Mouse (Mus musculus) ES-E14 (cell line): ENCODE results near the gene Tpm3. TPM values are rescaled to one million over a fixed set of nuclear protein-coding genes. Genes with fewer than 3 reads are reported as not detected.

Experiments used
- DNase-seq: peaks from one replicate; pipeline ENCODE4 v3.0.0-alpha.2; 2013; ENCODE audit warnings: low read depth, low spot score
- H3K27ac ChIP-seq: 2 replicates; pipeline ENCODE4 v1.5.1; 2012; ENCODE audit warnings: low read depth, mild to moderate bottlenecking, low read length, moderate library complexity, mixed read lengths; ENCODE audit not compliant: poor library complexity, insufficient read depth, severe bottlenecking
- H3K36me3 ChIP-seq: 2 replicates; pipeline ENCODE4 v1.6.1; 2012; ENCODE audit warnings: mild to moderate bottlenecking, low read length, moderate library complexity, mixed read lengths; ENCODE audit not compliant: control insufficient read depth, poor library complexity, insufficient read depth, severe bottlenecking
- H3K4me1 ChIP-seq, 2 experiments: fragments of 150-350 bp in 1 of 2; sonication (generic) in 1 of 2; 2 replicates each; pipeline ENCODE4 v1.6.1; 2012; ENCODE audit warnings: low read length in 2 of 2, mild to moderate bottlenecking in 1 of 2, mixed read lengths in 1 of 2; ENCODE audit not compliant: control insufficient read depth in 2 of 2, insufficient read depth in 2 of 2, poor library complexity in 1 of 2
- H3K4me3 ChIP-seq, 2 experiments: fragments of 150-350 bp in 1 of 2; sonication (generic) in 1 of 2; 2 replicates each; pipeline ENCODE4 v1.5.1; 2012; ENCODE audit warnings: low read length in 2 of 2, low read depth in 1 of 2, mild to moderate bottlenecking in 1 of 2, mixed read lengths in 1 of 2; ENCODE audit not compliant: insufficient read depth in 1 of 2, poor library complexity in 1 of 2, severe bottlenecking in 1 of 2
- H3K9ac ChIP-seq: 2 replicates; pipeline ENCODE4 v1.6.1; 2012; ENCODE audit warnings: low read depth, mild to moderate bottlenecking, low read length, mixed read lengths; ENCODE audit not compliant: poor library complexity, insufficient read depth, severe bottlenecking
- H3K9me3 ChIP-seq: fragments of 150-350 bp; sonication (generic); 2 replicates; pipeline ENCODE4 v1.6.1; 2012; ENCODE audit warnings: low read depth, mild to moderate bottlenecking, low read length; ENCODE audit not compliant: control insufficient read depth, insufficient read depth
- CHD2 ChIP-seq: IDR thresholded peaks from 2 replicates; pipeline ENCODE4 v1.6.1; 2014; ENCODE audit warnings: mild to moderate bottlenecking, low read depth, low read length, inconsistent platforms
- HCFC1 ChIP-seq: IDR thresholded peaks from 2 replicates; pipeline ENCODE4 v1.6.1; 2012; ENCODE audit warnings: low read length, inconsistent platforms, borderline replicate concordance; ENCODE audit not compliant: insufficient read depth
- MAFK ChIP-seq: IDR thresholded peaks from 2 replicates; pipeline ENCODE4 v1.6.1; 2014; ENCODE audit warnings: mild to moderate bottlenecking, low read depth, low read length, inconsistent platforms; ENCODE audit not compliant: insufficient read depth
- ZC3H11A ChIP-seq: IDR thresholded peaks from 2 replicates; pipeline ENCODE4 v1.6.1; 2012; ENCODE audit warnings: low read depth, mild to moderate bottlenecking, inconsistent platforms, low read length, borderline replicate concordance
- ZNF384 ChIP-seq: IDR thresholded peaks from 2 replicates; pipeline ENCODE4 v1.6.1; 2012; ENCODE audit warnings: low read depth, low read length, inconsistent platforms
- in situ Hi-C, 2 experiments: fragments of 600-800 bp; cut with MboI; formaldehyde crosslinking; loops; one replicate each; pipeline ENCODE4 v1.15.1; 2025; ENCODE audit warnings: low sequenced_read_pairs in 2 of 2, inconsistent platforms in 1 of 2; ENCODE audit not compliant: unreplicated experiment in 2 of 2
- total RNA-seq: library from RNA; depleted of rRNA; stranded (reverse); fragments of 300-350 nt; gene quantifications from 2 replicates; pipeline ENCODE4 v1.2.3, GENCODE M21; 2012

Tpm3 gene
- total RNA-seq, 1 experiment: 287 TPM

GRCm38 (mm10) chr3:90084790-90085189 is 12.3 kb downstream of the Tpm3 start:
- TF ChIP-seq ZC3H11A (no peak), ZNF384 (no peak), CHD2 (no peak), MAFK (no peak), HCFC1 (no peak)
- 0 out of 2 replicates have a peak overlapping the region, but pooled peaks have one; percentile 39 for H3K9ac ChIP-seq
- peaks cover 11 to 23% of the 10 kb centered on the region in 2 experiments; a peak in 2 of 4 replicates for H3K4me1 ChIP-seq
- no peak for DNase-seq
- H3K27ac ChIP-seq: no peak overlapping the region
- no peak overlapping the region for H3K4me3 ChIP-seq
- H3K9me3 ChIP-seq: no peaks in the 10 kb centered on the region
- peaks cover 36% of the 10 kb centered on the region for H3K36me3 ChIP-seq
- in situ Hi-C loops: no loop called here

- Histone ChIP-seq H3K4me1 (peaks cover 13 to 25% of the 10 kb centered on the region in 2 experiments; a peak in 3 of 4 replicates), H3K27ac (no peak overlapping the region), H3K4me3 (no peak overlapping the region), H3K9ac (no peak overlapping the region), H3K36me3 (peaks cover 40% of the 10 kb centered on the region), H3K9me3 (no peaks in the 10 kb centered on the region)
- in situ Hi-C loops: no loop called here
- no peak for DNase-seq
- TF ChIP-seq CHD2 (no peak), HCFC1 (no peak), ZNF384 (no peak), ZC3H11A (no peak), MAFK (no peak)
Observed at GRCm38 (mm10) chr3:90085281-90085680, 12.8 kb downstream of the Tpm3 start.

GRCm38 (mm10) chr3:90086068-90086467 is 13.6 kb downstream of the Tpm3 start:
- H3K9me3 ChIP-seq: no peaks in the 10 kb centered on the region
- no peak overlapping the region for H3K9ac ChIP-seq
- H3K27ac ChIP-seq: no peak overlapping the region
- no peak for DNase-seq
- H3K4me3 ChIP-seq: no peak overlapping the region
- no peak for TF ChIP-seq MAFK
- no peak for TF ChIP-seq ZC3H11A
- TF ChIP-seq ZNF384: no peak
- TF ChIP-seq CHD2: no peak
- TF ChIP-seq HCFC1: no peak
- peaks cover 48% of the 10 kb centered on the region for H3K36me3 ChIP-seq
- peaks cover 13 to 30% of the 10 kb centered on the region in 2 experiments for H3K4me1 ChIP-seq
- in situ Hi-C loops: no loop called here

GRCm38 (mm10) chr3:90088617-90089016 is 16.2 kb downstream of the Tpm3 start:
- H3K36me3 ChIP-seq: peaks cover 65% of the 10 kb centered on the region
- in situ Hi-C loops: no loop called here
- DNase-seq: no peak

GRCm38 (mm10) chr3:90090892-90091291 is 18.4 kb downstream of the Tpm3 start:
- no peaks in the 10 kb centered on the region for H3K9me3 ChIP-seq
- H3K36me3 ChIP-seq: peaks cover 71% of the 10 kb centered on the region
- H3K4me1 ChIP-seq: peaks cover 2 to 12% of the 10 kb centered on the region in 2 experiments; a peak in 3 of 4 replicates
- no peak overlapping the region for H3K9ac ChIP-seq
- in situ Hi-C loops: no loop called here
- TF ChIP-seq HCFC1: no peak
- TF ChIP-seq MAFK: no peak
- no peak for TF ChIP-seq CHD2
- no peak for TF ChIP-seq ZC3H11A
- TF ChIP-seq ZNF384: no peak
- no peak for DNase-seq
- no peak overlapping the region for H3K4me3 ChIP-seq
- no peak overlapping the region for H3K27ac ChIP-seq

More at GRCm38 (mm10) chr3:90088617-90089016, 16.2 kb downstream of the Tpm3 start:
- H3K9me3 ChIP-seq: no peaks in the 10 kb centered on the region
- H3K9ac ChIP-seq: no peak overlapping the region
- no peak overlapping the region for H3K4me3 ChIP-seq
- H3K27ac ChIP-seq: no peak overlapping the region
- no peak for TF ChIP-seq MAFK
- no peak for TF ChIP-seq ZNF384
- TF ChIP-seq HCFC1: no peak
- TF ChIP-seq ZC3H11A: no peak
- no peak for TF ChIP-seq CHD2
- H3K4me1 ChIP-seq: peaks cover 5 to 26% of the 10 kb centered on the region in 2 experiments
